Mouse (Mus musculus) embryonic facial prominence, embryonic 11.5 days (tissue): ENCODE data around the gene Fibcd1. TPM values are rescaled to one million over a fixed set of nuclear protein-coding genes. Genes with fewer than 3 reads are reported as not detected.

ENCODE experiments used
- ATAC-seq: fragments of 200-750 bp; cut with Nextera tagmentation; replicated peaks from 2 replicates; pipeline ENCODE4 v1.8.0; 2017; ENCODE audit warnings: low read depth; ENCODE audit not compliant: insufficient number of reproducible peaks, low FRiP score, low TSS enrichment
- DNase-seq: peaks from one replicate; pipeline ENCODE4 v3.0.0-alpha.2; 2015; ENCODE audit warnings: low spot score
- H3K27ac ChIP-seq: fragments of 300-500 bp; sonication (generic); replicated peaks from 2 replicates; pipeline ENCODE4 v1.5.1; 2014; ENCODE audit warnings: mild to moderate bottlenecking, low read depth, low read length, control low read depth
- H3K27me3 ChIP-seq: fragments of 300-500 bp; sonication (generic); 2 replicates; pipeline ENCODE4 v1.6.1; 2014; ENCODE audit warnings: mild to moderate bottlenecking, low read length, moderate library complexity, mixed read lengths; ENCODE audit not compliant: control insufficient read depth, insufficient read depth
- H3K36me3 ChIP-seq: fragments of 300-500 bp; sonication (generic); replicated peaks from 2 replicates; pipeline ENCODE4 v1.6.1; 2014; ENCODE audit warnings: low read depth, mild to moderate bottlenecking, low read length, moderate library complexity, mixed read lengths; ENCODE audit not compliant: control insufficient read depth, insufficient read depth
- H3K4me1 ChIP-seq: fragments of 300-500 bp; sonication (generic); 2 replicates; pipeline ENCODE4 v1.6.1; 2014; ENCODE audit warnings: low read length, mixed read lengths; ENCODE audit not compliant: control insufficient read depth, insufficient read depth
- H3K4me2 ChIP-seq: fragments of 300-500 bp; sonication (generic); 2 replicates; pipeline ENCODE4 v1.6.1; 2014; ENCODE audit warnings: low read depth, mild to moderate bottlenecking, control low read depth, low read length, moderate library complexity
- H3K4me3 ChIP-seq: fragments of 300-500 bp; sonication (generic); 2 replicates; pipeline ENCODE4 v1.5.1; 2014; ENCODE audit warnings: low read depth, low read length, control low read depth
- H3K9ac ChIP-seq: fragments of 300-500 bp; sonication (generic); replicated peaks from 2 replicates; pipeline ENCODE4 v1.6.1; 2014; ENCODE audit warnings: mild to moderate bottlenecking, control low read depth, low read length
- H3K9me3 ChIP-seq: fragments of 300-500 bp; sonication (generic); replicated peaks from 2 replicates; pipeline ENCODE4 v1.6.1; 2016; ENCODE audit warnings: mild to moderate bottlenecking, low read length, inconsistent platforms, mixed read lengths; ENCODE audit not compliant: control insufficient read depth
- WGBS: fragments of 180-500 bp; shearing (Covaris S2); extraction: QIAGEN DNeasy Blood & Tissue Kit; methylation state at CpG from one replicate; pipeline ENCODE4 v1.1.7; 2014; 5-methylcytosine and 5-hydroxymethylcytosine counted together
- polyA plus RNA-seq: library from polyadenylated mRNA; unstranded; fragments of >200 nt; fragmentation: Nextera tagmentation; extraction: Ambion mirVana; gene quantifications from 2 replicates; pipeline ENCODE4 v1.2.1, GENCODE M21; 2014

Fibcd1 gene
- polyA plus RNA-seq, 1 experiment from 2014 or later: 0.11 TPM

DNA sequence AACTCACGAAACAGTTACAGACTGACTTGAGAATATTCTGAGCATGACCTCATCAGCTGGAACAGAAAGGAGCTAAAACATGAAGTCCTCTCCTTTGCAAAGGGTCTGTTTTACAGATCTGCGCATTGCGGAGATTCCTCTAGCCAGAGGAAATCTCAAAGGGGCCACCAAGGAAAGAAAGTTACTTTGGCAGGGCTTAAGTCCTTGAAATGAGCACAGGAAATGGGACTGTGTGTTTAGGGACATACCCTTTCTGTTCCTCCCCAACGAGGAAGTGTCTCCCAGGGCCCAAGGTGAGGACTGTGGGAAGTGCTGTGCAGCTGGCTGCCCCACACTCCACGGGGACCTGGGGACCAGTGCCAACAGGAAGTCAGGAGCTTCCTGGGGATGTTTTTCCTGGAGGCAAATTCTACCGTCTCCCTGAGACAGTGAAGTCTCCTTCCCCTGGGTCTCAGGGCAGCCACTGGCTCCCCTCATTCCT lies 76.1 kb downstream of the Fibcd1 start:
- Histone ChIP-seq H3K36me3 (no peaks in the 10 kb centered on the region), H3K4me3 (no peak overlapping the region), H3K9ac (no peak overlapping the region), H3K27me3 (no peaks in the 10 kb centered on the region), H3K27ac (no peak overlapping the region; the same call in 1 of the 2 replicates), H3K9me3 (no peaks in the 10 kb centered on the region), H3K4me1 (peaks cover 9% of the 10 kb centered on the region; the same call in 1 of the 2 replicates), H3K4me2 (no peak overlapping the region)
- DNase-seq: no peak
- ATAC-seq: no peak
- 24% methylated on average over 6 of the region's 6 CpGs for WGBS

GRCm38 (mm10) chr2:31769115-31769514 lies 76.7 kb downstream of the Fibcd1 start:
- Histone ChIP-seq H3K4me1 (peaks cover 9% of the 10 kb centered on the region; the same call in 1 of the 2 replicates), H3K27me3 (no peaks in the 10 kb centered on the region), H3K4me3 (no peak overlapping the region), H3K9me3 (no peaks in the 10 kb centered on the region), H3K36me3 (no peaks in the 10 kb centered on the region), H3K4me2 (peak overlapping the region; percentile 7; the same call in 1 of the 2 replicates), H3K27ac (peak overlapping the region; percentile 16; the same call in 1 of the 2 replicates), H3K9ac (no peak overlapping the region)
- ATAC-seq (0 out of 2 replicates have a peak, but pooled peaks have one; percentile 21), DNase-seq (no peak)
- 40% methylated on average over 4 of the region's 4 CpGs for WGBS

- Histone ChIP-seq H3K9me3 (no peaks in the 10 kb centered on the region), H3K4me2 (no peak overlapping the region), H3K27ac (no peak overlapping the region), H3K4me3 (no peak overlapping the region), H3K9ac (no peak overlapping the region), H3K27me3 (no peaks in the 10 kb centered on the region), H3K4me1 (peaks cover 9% of the 10 kb centered on the region; the same call in 1 of the 2 replicates), H3K36me3 (no peaks in the 10 kb centered on the region)
- ATAC-seq (no peak), DNase-seq (no peak)
- 71% methylated on average over 4 of the region's 4 CpGs for WGBS
These were observed 78.0 kb downstream of the Fibcd1 start for GRCm38 (mm10) chr2:31767815-31768214.

- ATAC-seq: peak; percentile 74
- Histone ChIP-seq H3K9me3 (no peaks in the 10 kb centered on the region), H3K9ac (no peak overlapping the region), H3K36me3 (no peaks in the 10 kb centered on the region), H3K4me1 (peaks cover 9% of the 10 kb centered on the region; the same call in 1 of the 2 replicates), H3K4me2 (no peak overlapping the region), H3K27me3 (no peaks in the 10 kb centered on the region), H3K27ac (no peak overlapping the region), H3K4me3 (no peak overlapping the region)
- 96% methylated on average over 6 of the region's 6 CpGs for WGBS
- no peak for DNase-seq
These were observed 78.7 kb downstream of the Fibcd1 start for GRCm38 (mm10) chr2:31767104-31767503.

Other genes with a start within 250 kb of the Fibcd1 start
- gene Prdm12, start 206.0 kb downstream of the Fibcd1 start, polyA plus RNA-seq: 4.5 and 6.2 TPM in 2 replicates
- 77.3 and 82.1 TPM in 2 replicates for gene Exosc2, start 175.3 kb downstream of the Fibcd1 start, polyA plus RNA-seq
- 39.5 and 41.2 TPM in 2 replicates for gene Abl1, start 157.6 kb downstream of the Fibcd1 start, polyA plus RNA-seq
- gene Qrfp, start 35.4 kb downstream of the Fibcd1 start, polyA plus RNA-seq: 0.14 and 0.22 TPM in 2 replicates
- gene Lamc3, start 41.3 kb upstream of the Fibcd1 start, polyA plus RNA-seq: 0.84 and 1.2 TPM in 2 replicates
- 83.5 and 84.3 TPM in 2 replicates for gene Aif1l, start 104.1 kb upstream of the Fibcd1 start, polyA plus RNA-seq
- gene Nup214, start 128.4 kb upstream of the Fibcd1 start, polyA plus RNA-seq: 74.7 and 78.2 TPM in 2 replicates
- gene Fam78a, start 238.9 kb upstream of the Fibcd1 start, polyA plus RNA-seq: 1.8 and 1.9 TPM in 2 replicates
- 3.5 TPM in 2 replicates for gene Plpp7, start 249.5 kb upstream of the Fibcd1 start, polyA plus RNA-seq